ENCODE assay signal across 24 mouse cellular contexts in genomic region chr1:89058011-89058410, GRCm38 (mm10). TPM values are rescaled to one million over a fixed set of nuclear protein-coding genes. Genes with fewer than 3 reads are reported as not detected.
A peak's percentile ranks its signal among the peaks of the same experiment; 100 is the strongest.
DNase-seq lines count a peak whose midpoint lies in the region; ATAC-seq and TF ChIP-seq lines count a peak whose summit lies in the region.
"Had no signal": no experiment of that assay in that cellular context is flagged by ENCODE, and none has a peak within 500 bp of the region (broad histone marks: within the 10 kb centered on the region; RNA-seq: fewer than 3 reads in every experiment).

No protein-coding gene starts in this region.

- 89% methylated on average over 1 of the region's 1 CpGs for WGBS in forebrain, postnatal 0 days
- 92% methylated on average over 1 of the region's 1 CpGs for WGBS in forebrain, embryonic 14.5 days
- 100% methylated on average over 1 of the region's 1 CpGs for WGBS in kidney, postnatal 0 days
- 82% methylated on average over 1 of the region's 1 CpGs for WGBS in lung, postnatal 0 days

- 0 out of 2 replicates have a peak, but pooled peaks cover 8% of the 10 kb centered on the region for H3K9me3 ChIP-seq in forebrain, postnatal 0 days (ENCODE audit: low read length)
- no peaks in the 10 kb centered on the region; the same call in 1 of the 2 replicates for H3K9me3 ChIP-seq in forebrain, embryonic 14.5 days (replicated peaks; ENCODE audit: control insufficient read depth, low read length)
- no peaks in the 10 kb centered on the region for H3K9me3 ChIP-seq in kidney, postnatal 0 days (replicated peaks; ENCODE audit: low read length)
- H3K9me3 ChIP-seq in lung, postnatal 0 days (ENCODE audit: low read length) = no peaks in the 10 kb centered on the region
- H3K9me3 ChIP-seq: forebrain, embryonic 15.5 days; hindbrain, embryonic 15.5 days had no signal

- intact Hi-C loops in left cerebral cortex, postnatal 36 days (cut with DNase I) = no loop called here

- ATAC-seq in forebrain, postnatal 0 days = no peak
- no peak for ATAC-seq in forebrain, embryonic 14.5 days
- no peak for ATAC-seq in kidney, postnatal 0 days (replicated peaks; ENCODE audit: low FRiP score, low read depth)
- no peak for ATAC-seq in lung, postnatal 0 days
- ATAC-seq: CD4-positive, CD25-positive, alpha-beta regulatory T cell, adult 4 months; forebrain, embryonic 15.5 days had no signal

- DNase-seq in forebrain, postnatal 0 days = no peak
- DNase-seq in forebrain, embryonic 14.5 days (ENCODE audit: low spot score) = no peak
- DNase-seq in kidney, postnatal 0 days (ENCODE audit: low spot score) = no peak
- DNase-seq in kidney, adult 8-10 months = no peak
- no peak for DNase-seq in lung, postnatal 0 days (ENCODE audit: low spot score)
- no peak for DNase-seq in lung, postnatal 4 days
- no peak for DNase-seq in frontal cortex, postnatal 25 days (ENCODE audit: low spot score in 2 of 2)
- DNase-seq in left cerebral cortex, postnatal 36 days (ENCODE audit: low spot score in 2 of 2) = no peak
- DNase-seq: adrenal gland, adult 8-10 months; cerebellum, adult 11 months; cerebellum, postnatal 10 days; heart, postnatal 36 days; kidney, adult 11 months; lung, adult 18-20 months; thymus, postnatal 36 days had no signal

- no peak overlapping the region for H3K27ac ChIP-seq in forebrain, postnatal 0 days (ENCODE audit: low read depth, low read length)
- no peak overlapping the region for H3K27ac ChIP-seq in forebrain, embryonic 14.5 days (ENCODE audit: low read depth, low read length)
- no peak overlapping the region for H3K27ac ChIP-seq in kidney, postnatal 0 days
- no peak overlapping the region for H3K27ac ChIP-seq in lung, postnatal 0 days (ENCODE audit: low read length)
- H3K27ac ChIP-seq: embryonic facial prominence, embryonic 13.5 days; forebrain, embryonic 15.5 days; hindbrain, embryonic 15.5 days; limb, embryonic 12.5 days; macrophage; neural tube, embryonic 12.5 days had no signal

- no peaks in the 10 kb centered on the region for H3K4me1 ChIP-seq in forebrain, postnatal 0 days (ENCODE audit: insufficient read depth)
- H3K4me1 ChIP-seq in forebrain, embryonic 14.5 days (ENCODE audit: control insufficient read depth, insufficient read depth, low read length) = no peaks in the 10 kb centered on the region
- no peaks in the 10 kb centered on the region for H3K4me1 ChIP-seq in kidney, postnatal 0 days (replicated peaks; ENCODE audit: insufficient read depth, low read length)
- H3K4me1 ChIP-seq in lung, postnatal 0 days (ENCODE audit: insufficient read depth, low read depth, low read length) = no peaks in the 10 kb centered on the region
- H3K4me1 ChIP-seq: embryonic facial prominence, embryonic 13.5 days; forebrain, embryonic 15.5 days; hindbrain, embryonic 15.5 days; limb, embryonic 12.5 days; neural tube, embryonic 12.5 days had no signal

- no peak for TF ChIP-seq EP300 in lung, postnatal 0 days (IDR thresholded peaks at IDR 0.05)

- no peaks in the 10 kb centered on the region for H3K27me3 ChIP-seq in forebrain, postnatal 0 days (ENCODE audit: insufficient read depth, low read length)
- H3K27me3 ChIP-seq in forebrain, embryonic 14.5 days (replicated peaks; ENCODE audit: control insufficient read depth, insufficient read depth, low read length) = no peaks in the 10 kb centered on the region
- no peaks in the 10 kb centered on the region for H3K27me3 ChIP-seq in kidney, postnatal 0 days (ENCODE audit: insufficient read depth, low read length)
- H3K27me3 ChIP-seq in lung, postnatal 0 days (replicated peaks; ENCODE audit: insufficient read depth, low read length) = no peaks in the 10 kb centered on the region
- H3K27me3 ChIP-seq: embryonic facial prominence, embryonic 13.5 days; forebrain, embryonic 15.5 days; heart, embryonic 12.5 days; hindbrain, embryonic 15.5 days; limb, embryonic 12.5 days; neural tube, embryonic 12.5 days had no signal

- no peaks in the 10 kb centered on the region for H3K36me3 ChIP-seq in forebrain, postnatal 0 days (ENCODE audit: insufficient read depth)
- H3K36me3 ChIP-seq in forebrain, embryonic 14.5 days (ENCODE audit: control insufficient read depth, insufficient read depth, low read length) = no peaks in the 10 kb centered on the region
- no peaks in the 10 kb centered on the region for H3K36me3 ChIP-seq in kidney, postnatal 0 days (ENCODE audit: insufficient read depth, low read length)
- no peaks in the 10 kb centered on the region for H3K36me3 ChIP-seq in lung, postnatal 0 days (ENCODE audit: insufficient read depth, low read length)
- H3K36me3 ChIP-seq: embryonic facial prominence, embryonic 13.5 days; forebrain, embryonic 15.5 days; heart, embryonic 12.5 days; hindbrain, embryonic 15.5 days; limb, embryonic 12.5 days; neural tube, embryonic 12.5 days had no signal

- no peak overlapping the region for H3K9ac ChIP-seq in forebrain, postnatal 0 days
- H3K9ac ChIP-seq in forebrain, embryonic 14.5 days (ENCODE audit: low read length) = no peak overlapping the region
- no peak overlapping the region for H3K9ac ChIP-seq in kidney, postnatal 0 days (ENCODE audit: low read depth, low read length)
- no peak overlapping the region for H3K9ac ChIP-seq in lung, postnatal 0 days (replicated peaks; ENCODE audit: low read depth)
- H3K9ac ChIP-seq: embryonic facial prominence, embryonic 13.5 days; forebrain, embryonic 15.5 days; heart, embryonic 12.5 days; hindbrain, embryonic 15.5 days; limb, embryonic 12.5 days; neural tube, embryonic 12.5 days had no signal

- H3K4me2 ChIP-seq in forebrain, postnatal 0 days (ENCODE audit: low read depth) = no peak overlapping the region
- H3K4me2 ChIP-seq in forebrain, embryonic 14.5 days (ENCODE audit: low read length) = no peak overlapping the region
- no peak overlapping the region for H3K4me2 ChIP-seq in kidney, postnatal 0 days (ENCODE audit: low read length)
- H3K4me2 ChIP-seq in lung, postnatal 0 days (replicated peaks; ENCODE audit: low read depth, low read length) = no peak overlapping the region
- H3K4me2 ChIP-seq: embryonic facial prominence, embryonic 13.5 days; forebrain, embryonic 15.5 days; heart, embryonic 12.5 days; hindbrain, embryonic 15.5 days; limb, embryonic 12.5 days; midbrain, embryonic 11.5 days; neural tube, embryonic 12.5 days had no signal

- TF ChIP-seq CTCF in forebrain, postnatal 0 days (IDR thresholded peaks at IDR 0.05; ENCODE audit: low read depth) = peak; percentile 33
- TF ChIP-seq CTCF in kidney, postnatal 0 days (IDR thresholded peaks at IDR 0.05; ENCODE audit: low read depth) = peak; percentile 49
- peak; percentile 53 for TF ChIP-seq CTCF in lung, postnatal 0 days (IDR thresholded peaks at IDR 0.05)

- no peak overlapping the region for H3K4me3 ChIP-seq in forebrain, postnatal 0 days (ENCODE audit: low read depth, low read length)
- no peak overlapping the region for H3K4me3 ChIP-seq in forebrain, embryonic 14.5 days (ENCODE audit: low read depth, low read length)
- no peak overlapping the region for H3K4me3 ChIP-seq in kidney, postnatal 0 days (replicated peaks; ENCODE audit: low read depth, low read length)
- H3K4me3 ChIP-seq in lung, postnatal 0 days (ENCODE audit: low read depth, low read length) = no peak overlapping the region
- H3K4me3 ChIP-seq: embryonic facial prominence, embryonic 13.5 days; forebrain, embryonic 15.5 days; heart, embryonic 12.5 days; hindbrain, embryonic 15.5 days; limb, embryonic 12.5 days; neural tube, embryonic 12.5 days had no signal

RNA-seq across cellular contexts. Expression of gene Sh3bp4, which starts 12.2 kb away (rescaled TPM):
- total RNA-seq in forebrain, postnatal 0 days (2014; rRNA removed) = 29.0 and 29.6 TPM in 2 replicates
- 17.4 and 18.9 TPM in 2 replicates for polyA plus RNA-seq in forebrain, postnatal 0 days (2015; fragmentation: Nextera tagmentation; extraction: Ambion mirVana)
- 15.7 and 18.5 TPM in 2 replicates for polyA plus RNA-seq in forebrain, embryonic 14.5 days (2014; fragmentation: Nextera tagmentation; extraction: Ambion mirVana)
- 22.7 and 24.9 TPM in 2 replicates for polyA plus RNA-seq in kidney, postnatal 0 days (2015; fragmentation: Nextera tagmentation; extraction: Ambion mirVana)
- polyA plus RNA-seq in lung, postnatal 0 days (2015; fragmentation: Nextera tagmentation; extraction: Ambion mirVana) = 18.9 and 22.0 TPM in 2 replicates
- 10 to 100 TPM; 16.0 to 21.0 TPM for total RNA-seq in left cerebral cortex, postnatal 36 days (2021)
